Mouse (Mus musculus) neural tube, embryonic 12.5 days (tissue): ENCODE results near the gene Irak2. TPM values are rescaled to one million over a fixed set of nuclear protein-coding genes. Genes with fewer than 3 reads are reported as not detected.

Experiments used
- ATAC-seq: fragments of 200-750 bp; cut with Nextera tagmentation; 2 replicates; pipeline ENCODE4 v1.8.0; 2017; ENCODE audit warnings: low read depth, mild to moderate bottlenecking, moderate TSS enrichment, moderate library complexity; ENCODE audit not compliant: low FRiP score
- H3K27ac ChIP-seq: fragments of 300-500 bp; sonication (generic); 2 replicates; pipeline ENCODE4 v1.5.1; 2016
- H3K27me3 ChIP-seq: fragments of 300-500 bp; sonication (generic); replicated peaks from 2 replicates; pipeline ENCODE4 v1.6.1; 2016; ENCODE audit warnings: mild to moderate bottlenecking
- H3K36me3 ChIP-seq: fragments of 300-500 bp; sonication (generic); 2 replicates; pipeline ENCODE4 v1.6.1; 2016; ENCODE audit warnings: mild to moderate bottlenecking
- H3K4me1 ChIP-seq: fragments of 300-500 bp; sonication (generic); 2 replicates; pipeline ENCODE4 v1.6.1; 2016
- H3K4me2 ChIP-seq: fragments of 300-500 bp; sonication (generic); replicated peaks from 2 replicates; pipeline ENCODE4 v1.6.1; 2016; ENCODE audit warnings: mild to moderate bottlenecking
- H3K4me3 ChIP-seq: fragments of 300-500 bp; sonication (generic); 2 replicates; pipeline ENCODE4 v1.5.1; 2016
- H3K9ac ChIP-seq: fragments of 300-500 bp; sonication (generic); 2 replicates; pipeline ENCODE4 v1.6.1; 2016; ENCODE audit warnings: mild to moderate bottlenecking
- H3K9me3 ChIP-seq: fragments of 300-500 bp; sonication (generic); 2 replicates; pipeline ENCODE4 v1.6.1; 2016; ENCODE audit warnings: mild to moderate bottlenecking
- WGBS: fragments of 180-500 bp; shearing (Covaris S2); methylation state at CpG from one replicate; pipeline ENCODE4 v1.1.7; 2016; 5-methylcytosine and 5-hydroxymethylcytosine counted together
- microRNA-seq: library from miRNA; unstranded; fragments of <30 nt; microRNA quantifications from one replicate; pipeline ENCODE4, GENCODE M21; 2017
- polyA plus RNA-seq: library from polyadenylated mRNA; unstranded; fragments of >200 nt; fragmentation: Nextera tagmentation; extraction: Ambion mirVana; gene quantifications from 2 replicates; pipeline ENCODE4 v1.2.1, GENCODE M21; 2016

Irak2 gene
- polyA plus RNA-seq, 1 experiment from 2014 or later = 3.1 TPM

- Histone ChIP-seq H3K36me3 (peaks cover 95% of the 10 kb centered on the region), H3K4me2 (no peak overlapping the region), H3K27ac (no peak overlapping the region), H3K4me1 (no peaks in the 10 kb centered on the region), H3K9me3 (no peaks in the 10 kb centered on the region), H3K4me3 (no peak overlapping the region), H3K27me3 (no peaks in the 10 kb centered on the region), H3K9ac (no peak overlapping the region)
- ATAC-seq = no peak
- WGBS = 98% methylated on average over 3 of the region's 3 CpGs
Measured at GRCm38 (mm10) chr6:113731296-113731695, 93.0 kb downstream of the Irak2 start.

- WGBS = 95% methylated on average over 9 of the region's 9 CpGs
- no peak for ATAC-seq
- no peaks in the 10 kb centered on the region for H3K9me3 ChIP-seq
Measured at GRCm38 (mm10) chr6:113737318-113738046, 99.2 kb downstream of the Irak2 start.

GRCm38 (mm10) chr6:113740236-113741217 is 102.3 kb downstream of the Irak2 start, which contains the start of gene Sec13:
TSS of gene Sec13 (minus strand) at chr6:113740743.
- Histone ChIP-seq H3K4me3 (peak within 1 kb of the TSS; percentile 79), H3K27me3 (peaks cover 5% of the 10 kb centered on the region; the same call in 1 of the 2 replicates), H3K36me3 (peaks cover 25% of the 10 kb centered on the region), H3K9me3 (no peaks in the 10 kb centered on the region), H3K4me2 (peak within 1 kb of the TSS; percentile 67), H3K27ac (no peak within 1 kb of the TSS), H3K4me1 (peaks cover 8% of the 10 kb centered on the region), H3K9ac (peak within 1 kb of the TSS; percentile 81)
- peak; percentile 85 for ATAC-seq
- 7% methylated on average over 41 of the region's 41 CpGs for WGBS

More at GRCm38 (mm10) chr6:113737318-113738046, 99.2 kb downstream of the Irak2 start:
- Histone ChIP-seq H3K27me3 (no peaks in the 10 kb centered on the region), H3K4me1 (peaks cover 8% of the 10 kb centered on the region), H3K4me2 (no peak overlapping the region), H3K9ac (no peak overlapping the region), H3K36me3 (peaks cover 50% of the 10 kb centered on the region), H3K27ac (no peak overlapping the region), H3K4me3 (no peak overlapping the region)

- no peak for ATAC-seq
- WGBS = 71% methylated on average over 2 of the region's 2 CpGs
- H3K9ac ChIP-seq = no peak overlapping the region
Measured at GRCm38 (mm10) chr6:113741425-113741824, 103.2 kb downstream of the Irak2 start.

DNA sequence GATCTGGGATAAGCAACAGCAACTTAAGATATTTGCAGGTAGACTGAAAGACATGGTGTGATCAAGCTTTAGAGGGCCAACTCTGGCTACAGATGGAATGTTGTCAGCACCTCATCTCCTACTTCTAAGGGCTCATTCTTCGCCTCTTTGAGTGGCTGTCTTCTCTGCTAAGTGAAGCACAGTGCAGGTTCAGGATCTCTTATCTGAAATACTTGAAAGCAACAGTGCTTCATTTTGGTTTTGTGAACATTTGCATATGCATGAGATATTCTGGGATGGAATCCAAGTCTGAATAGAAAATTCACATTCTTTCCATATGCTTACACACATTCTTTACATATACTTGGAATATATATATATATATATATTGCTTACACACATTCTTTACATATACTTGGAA is 104.1 kb downstream of the Irak2 start:
- no peak for ATAC-seq
- H3K9me3 ChIP-seq = no peaks in the 10 kb centered on the region
- peaks cover 8% of the 10 kb centered on the region for H3K4me1 ChIP-seq
- H3K36me3 ChIP-seq = peaks cover 9% of the 10 kb centered on the region
- peaks cover 5% of the 10 kb centered on the region; the same call in 1 of the 2 replicates for H3K27me3 ChIP-seq
- H3K27ac ChIP-seq = no peak overlapping the region
- H3K4me2 ChIP-seq = no peak overlapping the region
- 85% methylated on average over 1 of the region's 1 CpGs for WGBS
- H3K9ac ChIP-seq = no peak overlapping the region
- H3K4me3 ChIP-seq = no peak overlapping the region

More at GRCm38 (mm10) chr6:113741425-113741824, 103.2 kb downstream of the Irak2 start:
- Histone ChIP-seq H3K4me2 (no peak overlapping the region), H3K27ac (no peak overlapping the region), H3K27me3 (peaks cover 5% of the 10 kb centered on the region; the same call in 1 of the 2 replicates), H3K4me3 (no peak overlapping the region), H3K36me3 (peaks cover 16% of the 10 kb centered on the region), H3K4me1 (peaks cover 8% of the 10 kb centered on the region), H3K9me3 (no peaks in the 10 kb centered on the region)

DNA sequence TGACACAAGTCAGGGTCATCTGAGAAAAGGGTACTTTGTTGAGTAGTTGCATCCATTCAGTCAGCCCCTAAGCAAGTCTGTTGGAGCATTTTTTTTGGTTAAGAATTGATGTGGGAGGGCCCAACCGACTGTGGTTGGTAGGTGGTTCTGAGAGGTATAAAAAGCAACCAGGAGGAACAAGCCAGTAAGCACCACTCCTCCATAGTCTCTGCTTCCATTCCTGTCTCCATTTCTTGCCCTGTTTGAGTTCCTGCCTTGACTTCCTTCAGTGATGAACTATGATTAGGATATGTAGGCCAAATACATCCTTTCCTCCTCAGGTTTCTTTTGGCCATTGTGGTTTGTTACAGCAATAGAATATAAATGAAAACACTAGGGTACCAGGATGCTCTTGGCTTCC is 104.8 kb downstream of the Irak2 start:
- Histone ChIP-seq H3K27me3 (peaks cover 7% of the 10 kb centered on the region; the same call in 1 of the 2 replicates), H3K27ac (no peak overlapping the region), H3K9me3 (no peaks in the 10 kb centered on the region), H3K36me3 (peaks cover 1% of the 10 kb centered on the region; the same call in 1 of the 2 replicates), H3K9ac (no peak overlapping the region), H3K4me1 (peaks cover 8% of the 10 kb centered on the region), H3K4me2 (no peak overlapping the region), H3K4me3 (no peak overlapping the region)
- no peak for ATAC-seq
- 52% methylated on average over 1 of the region's 1 CpGs for WGBS

Small RNA genes lying within 50 kb of the gene (microRNA-seq; reads per million reads assigned to microRNA genes)
- not detected for gene Mir7042

Other genes starting within 250 kb of the Irak2 start
- gene Ttll3, start 249.2 kb upstream of the Irak2 start, polyA plus RNA-seq = 5.6 and 7.1 TPM in 2 replicates
- gene Rpusd3, start 219.1 kb upstream of the Irak2 start, polyA plus RNA-seq = 18.7 and 29.3 TPM in 2 replicates
- gene Cidec, start 202.7 kb upstream of the Irak2 start, polyA plus RNA-seq = not detected in 2 replicates
- 78.0 and 81.3 TPM in 2 replicates for gene Jagn1, start 195.9 kb upstream of the Irak2 start, polyA plus RNA-seq
- gene Il17re, start 180.0 kb upstream of the Irak2 start, polyA plus RNA-seq = 0.73 and 1.6 TPM in 2 replicates
- gene Il17rc, start 167.0 kb upstream of the Irak2 start, polyA plus RNA-seq = 2.4 and 3.0 TPM in 2 replicates
- 58.0 and 62.5 TPM in 2 replicates for gene Creld1, start 155.2 kb upstream of the Irak2 start, polyA plus RNA-seq
- 2.6 TPM in 2 replicates for gene Prrt3, start 136.5 kb upstream of the Irak2 start, polyA plus RNA-seq
- gene Emc3, start 106.8 kb upstream of the Irak2 start, polyA plus RNA-seq = 90.2 and 91.2 TPM in 2 replicates
- gene Fancd2, start 106.8 kb upstream of the Irak2 start, polyA plus RNA-seq = 8.3 and 8.4 TPM in 2 replicates
- gene Fancd2os, start 37.8 kb upstream of the Irak2 start, polyA plus RNA-seq = 0.19 TPM in 1 of 2 replicates, not detected in the other
- 206 and 219 TPM in 2 replicates for gene Brk1, start 33.7 kb upstream of the Irak2 start, polyA plus RNA-seq
- 64.8 and 65.3 TPM in 2 replicates for gene Vhl, start 14.5 kb upstream of the Irak2 start, polyA plus RNA-seq
- gene Tatdn2, start 58.6 kb downstream of the Irak2 start, polyA plus RNA-seq = 0.66 and 1.1 TPM in 2 replicates
- gene Ghrl, start 81.4 kb downstream of the Irak2 start, polyA plus RNA-seq = 0.57 TPM in 1 of 2 replicates, not detected in the other
- gene Sec13, start 102.3 kb downstream of the Irak2 start, polyA plus RNA-seq = 244 and 251 TPM in 2 replicates